In the genomic region with DNA sequence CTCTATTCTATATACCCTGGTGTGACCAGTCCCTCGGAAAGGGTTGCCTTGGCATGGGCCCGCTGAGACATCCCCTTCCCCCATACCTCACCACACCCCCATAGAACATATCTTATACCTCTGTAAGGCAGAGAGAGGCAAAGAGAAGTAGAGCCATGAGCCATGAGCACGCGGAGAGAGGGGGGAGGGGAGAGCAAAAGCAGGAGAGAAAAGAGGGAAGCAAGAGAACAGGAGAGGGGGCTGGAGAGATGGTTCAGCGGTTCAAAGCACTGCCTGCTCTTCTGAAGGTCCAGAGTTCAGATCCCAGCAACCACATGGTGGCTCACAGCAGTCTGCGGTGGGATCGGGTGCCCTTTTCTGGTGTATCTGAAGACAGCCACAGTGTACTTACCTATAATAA, we compare ENCODE assay signal across 24 mouse cellular contexts. TPM values are rescaled to one million over a fixed set of nuclear protein-coding genes. Genes with fewer than 3 reads are reported as not detected.
DNase-seq lines count a peak whose midpoint lies in the region; ATAC-seq and TF ChIP-seq lines count a peak whose summit lies in the region.
"Had no signal": no experiment of that assay in that cellular context is flagged by ENCODE, and none has a peak within 500 bp of the region (broad histone marks: within the 10 kb centered on the region; RNA-seq: fewer than 3 reads in every experiment).

No protein-coding gene starts in this region.

- no peaks in the 10 kb centered on the region for H3K27me3 ChIP-seq in forebrain, embryonic 10.5 days (ENCODE audit: poor library complexity, severe bottlenecking)
- no peaks in the 10 kb centered on the region for H3K27me3 ChIP-seq in forebrain, embryonic 15.5 days
- 0 out of 2 replicates have a peak, but pooled peaks cover 6% of the 10 kb centered on the region for H3K27me3 ChIP-seq in midbrain, embryonic 10.5 days (ENCODE audit: low read depth, poor library complexity, severe bottlenecking)
- H3K27me3 ChIP-seq in midbrain, embryonic 15.5 days (replicated peaks) = no peaks in the 10 kb centered on the region
- no peaks in the 10 kb centered on the region for H3K27me3 ChIP-seq in ES-Bruce4 (ENCODE audit: control insufficient read depth, insufficient read depth, low read length, poor library complexity, severe bottlenecking)
- H3K27me3 ChIP-seq: embryonic facial prominence, embryonic 13.5 days; heart, embryonic 13.5 days; hindbrain, embryonic 13.5 days; Patski had no signal

- WGBS in forebrain, embryonic 10.5 days = 76% methylated on average over 7 of the region's 7 CpGs
- 80% methylated on average over 7 of the region's 7 CpGs for WGBS in forebrain, embryonic 15.5 days
- WGBS in midbrain, embryonic 10.5 days = 70% methylated on average over 7 of the region's 7 CpGs
- WGBS in midbrain, embryonic 15.5 days = 63% methylated on average over 7 of the region's 7 CpGs

- no peak overlapping the region for H3K9ac ChIP-seq in forebrain, embryonic 15.5 days (replicated peaks)
- no peak overlapping the region for H3K9ac ChIP-seq in midbrain, embryonic 15.5 days
- no peak overlapping the region for H3K9ac ChIP-seq in ES-Bruce4 (ENCODE audit: low read depth, poor library complexity, severe bottlenecking)
- H3K9ac ChIP-seq: embryonic facial prominence, embryonic 13.5 days; heart, embryonic 13.5 days; hindbrain, embryonic 13.5 days had no signal

- TF ChIP-seq CTCF in ES-Bruce4 (IDR thresholded peaks at IDR 0.05; ENCODE audit: low read depth, low read length) = no peak

- H3K27ac ChIP-seq in forebrain, embryonic 10.5 days = 0 out of 2 replicates have a peak overlapping the region, but pooled peaks have one; percentile 20
- H3K27ac ChIP-seq in forebrain, embryonic 15.5 days (replicated peaks) = no peak overlapping the region
- H3K27ac ChIP-seq in midbrain, embryonic 10.5 days (replicated peaks) = peak overlapping the region; percentile 34; the same call in 1 of the 2 replicates
- H3K27ac ChIP-seq in midbrain, embryonic 15.5 days = no peak overlapping the region
- peak overlapping the region; percentile 73 for H3K27ac ChIP-seq in ES-Bruce4 (ENCODE audit: insufficient read depth, low read length)
- H3K27ac ChIP-seq: embryonic facial prominence, embryonic 13.5 days; heart, embryonic 13.5 days; hindbrain, embryonic 13.5 days; hindbrain, postnatal 0 days had no signal

- TF ChIP-seq POLR2A in ES-Bruce4 (IDR thresholded peaks at IDR 0.05; ENCODE audit: insufficient read depth, low read length) = no peak

- H3K9me3 ChIP-seq in forebrain, embryonic 10.5 days = no peaks in the 10 kb centered on the region
- no peaks in the 10 kb centered on the region for H3K9me3 ChIP-seq in forebrain, embryonic 15.5 days
- H3K9me3 ChIP-seq in midbrain, embryonic 10.5 days (replicated peaks) = no peaks in the 10 kb centered on the region
- H3K9me3 ChIP-seq in midbrain, embryonic 15.5 days = no peaks in the 10 kb centered on the region
- no peaks in the 10 kb centered on the region for H3K9me3 ChIP-seq in ES-Bruce4 (replicated peaks; ENCODE audit: control insufficient read depth, insufficient read depth, low read length, poor library complexity, severe bottlenecking)
- H3K9me3 ChIP-seq: embryonic facial prominence, embryonic 13.5 days; heart, embryonic 13.5 days; hindbrain, embryonic 13.5 days had no signal

- H3K36me3 ChIP-seq in forebrain, embryonic 10.5 days (replicated peaks) = no peaks in the 10 kb centered on the region
- no peaks in the 10 kb centered on the region for H3K36me3 ChIP-seq in forebrain, embryonic 15.5 days
- no peaks in the 10 kb centered on the region for H3K36me3 ChIP-seq in midbrain, embryonic 10.5 days
- no peaks in the 10 kb centered on the region for H3K36me3 ChIP-seq in midbrain, embryonic 15.5 days (replicated peaks)
- H3K36me3 ChIP-seq in ES-Bruce4 (ENCODE audit: control insufficient read depth, insufficient read depth, low read length, poor library complexity, severe bottlenecking) = no peaks in the 10 kb centered on the region
- H3K36me3 ChIP-seq: embryonic facial prominence, embryonic 13.5 days; heart, embryonic 13.5 days; hindbrain, embryonic 13.5 days had no signal

- H3K4me2 ChIP-seq in forebrain, embryonic 15.5 days (replicated peaks) = no peak overlapping the region
- H3K4me2 ChIP-seq in midbrain, embryonic 15.5 days = no peak overlapping the region
- H3K4me2 ChIP-seq: embryonic facial prominence, embryonic 13.5 days; heart, embryonic 13.5 days; hindbrain, embryonic 13.5 days had no signal

- TF ChIP-seq EP300 in ES-Bruce4 (IDR thresholded peaks at IDR 0.05; ENCODE audit: insufficient read depth, low read depth, low read length) = no peak

- H3K4me3 ChIP-seq in forebrain, embryonic 10.5 days = no peak overlapping the region
- H3K4me3 ChIP-seq in forebrain, embryonic 15.5 days = no peak overlapping the region
- H3K4me3 ChIP-seq in midbrain, embryonic 10.5 days = no peak overlapping the region
- no peak overlapping the region for H3K4me3 ChIP-seq in midbrain, embryonic 15.5 days
- H3K4me3 ChIP-seq in ES-Bruce4 (ENCODE audit: low read depth, low read length) = peak overlapping the region; percentile 18
- H3K4me3 ChIP-seq: embryonic facial prominence, embryonic 13.5 days; heart, embryonic 13.5 days; hindbrain, embryonic 13.5 days had no signal

- ATAC-seq in forebrain, embryonic 15.5 days (replicated peaks) = no peak
- no peak for ATAC-seq in midbrain, embryonic 15.5 days (replicated peaks)
- ATAC-seq: forebrain, embryonic 14.5 days; hindbrain, postnatal 0 days; Patski had no signal

- DNase-seq in forebrain, embryonic 10.5 days (ENCODE audit: extremely low spot score, low spot score) = no peak
- DNase-seq in midbrain, embryonic 10.5 days (ENCODE audit: low spot score) = no peak
- DNase-seq in R1 (ENCODE audit: low read depth, low spot score) = peak; percentile 68
- DNase-seq in left cerebral cortex, adult 9 months (ENCODE audit: low spot score in 2 of 2) = no peak
- no peak for DNase-seq in kidney, adult 9 months
- DNase-seq: adrenal gland, adult 2 months; adrenal gland, postnatal 25 days; cerebellum, adult 18-20 months; cerebellum, adult 9-11 months; cerebellum, postnatal 36 days; gastrocnemius, postnatal 36 days; heart, adult 11 months; heart, postnatal 36 days had no signal

- H3K4me1 ChIP-seq in forebrain, embryonic 10.5 days = peaks cover 29% of the 10 kb centered on the region
- H3K4me1 ChIP-seq in forebrain, embryonic 15.5 days = no peaks in the 10 kb centered on the region
- H3K4me1 ChIP-seq in midbrain, embryonic 10.5 days = peaks cover 24% of the 10 kb centered on the region
- H3K4me1 ChIP-seq in midbrain, embryonic 15.5 days = no peaks in the 10 kb centered on the region
- H3K4me1 ChIP-seq in ES-Bruce4 (ENCODE audit: control insufficient read depth, insufficient read depth, low read length) = peaks cover 7% of the 10 kb centered on the region
- H3K4me1 ChIP-seq: hindbrain, embryonic 13.5 days had no signal

RNA-seq across cellular contexts. Expression of a gene that starts 8.9 kb away (rescaled TPM):
- 40.8 and 44.7 TPM in 2 replicates for polyA plus RNA-seq in forebrain, embryonic 10.5 days (2016; fragmentation: Nextera tagmentation; extraction: Ambion mirVana)
- 36.1 and 51.2 TPM in 2 replicates for polyA plus RNA-seq in forebrain, embryonic 15.5 days (2015; fragmentation: Nextera tagmentation; extraction: Ambion mirVana)
- polyA plus RNA-seq in midbrain, embryonic 10.5 days (2016; fragmentation: Nextera tagmentation; extraction: Ambion mirVana) = 32.6 and 35.2 TPM in 2 replicates
- 28.1 and 34.9 TPM in 2 replicates for polyA plus RNA-seq in midbrain, embryonic 15.5 days (2015; fragmentation: Nextera tagmentation; extraction: Ambion mirVana)
- 222 and 227 TPM in 2 replicates for polyA plus RNA-seq in ES-Bruce4 (2011; ENCODE audit: insufficient read depth, insufficient read length, low read depth, missing spikeins)

RNA-seq across cellular contexts. Expression of a gene that starts 25.7 kb away (rescaled TPM):
- 22.1 and 23.0 TPM in 2 replicates for polyA plus RNA-seq in forebrain, embryonic 10.5 days (2016; fragmentation: Nextera tagmentation; extraction: Ambion mirVana)
- polyA plus RNA-seq in forebrain, embryonic 15.5 days (2015; fragmentation: Nextera tagmentation; extraction: Ambion mirVana) = 24.5 and 26.9 TPM in 2 replicates
- 25.1 and 32.4 TPM in 2 replicates for polyA plus RNA-seq in midbrain, embryonic 10.5 days (2016; fragmentation: Nextera tagmentation; extraction: Ambion mirVana)
- polyA plus RNA-seq in midbrain, embryonic 15.5 days (2015; fragmentation: Nextera tagmentation; extraction: Ambion mirVana) = 30.7 and 31.5 TPM in 2 replicates
- polyA plus RNA-seq in ES-Bruce4 (2011; ENCODE audit: insufficient read depth, insufficient read length, low read depth, missing spikeins) = 7.5 and 7.7 TPM in 2 replicates

RNA-seq across cellular contexts. Expression of a gene that starts 51.0 kb away (rescaled TPM):
- polyA plus RNA-seq in forebrain, embryonic 10.5 days (2016; fragmentation: Nextera tagmentation; extraction: Ambion mirVana) = not detected in 2 replicates
- polyA plus RNA-seq in forebrain, embryonic 15.5 days (2015; fragmentation: Nextera tagmentation; extraction: Ambion mirVana) = 0.06 and 0.10 TPM in 2 replicates
- 0.05 TPM in 1 of 2 replicates, not detected in the other for polyA plus RNA-seq in midbrain, embryonic 10.5 days (2016; fragmentation: Nextera tagmentation; extraction: Ambion mirVana)
- polyA plus RNA-seq in midbrain, embryonic 15.5 days (2015; fragmentation: Nextera tagmentation; extraction: Ambion mirVana) = 0.12 TPM in 1 of 2 replicates, not detected in the other
- polyA plus RNA-seq in ES-Bruce4 (2011; ENCODE audit: insufficient read depth, insufficient read length, low read depth, missing spikeins) = 0.29 TPM in 1 of 2 replicates, not detected in the other
- polyA plus RNA-seq: adrenal gland, adult 2 months; C2C12; embryonic facial prominence, embryonic 13.5 days; forebrain, embryonic 14.5 days; heart, embryonic 13.5 days; heart, postnatal 0 days; hindbrain, embryonic 13.5 days; Patski had no signal

Comparison
In these comparisons a context has a peak if more than half of its experiments do, and no peak if none do; other contexts are left out.
1. H3K27ac ChIP-seq: peak in forebrain, embryonic 10.5 days (single experiment), midbrain, embryonic 10.5 days (single experiment) and ES-Bruce4 (single experiment); none in forebrain, embryonic 15.5 days (single experiment) and midbrain, embryonic 15.5 days (single experiment).